Mouse (Mus musculus) urinary bladder, postnatal 4 days (tissue): ENCODE measurements around the gene Dcp1b.

Experiments used
- DNase-seq, 2 experiments: peaks; one replicate each; pipeline ENCODE4 v3.0.0; 2021 to 2022; ENCODE audit warnings: low spot score in 2 of 2

The Dcp1b gene

GRCm38 (mm10) chr6:119194601-119195000 lies 19.5 kb downstream of the Dcp1b start:
- DNase-seq = no peak

DNA sequence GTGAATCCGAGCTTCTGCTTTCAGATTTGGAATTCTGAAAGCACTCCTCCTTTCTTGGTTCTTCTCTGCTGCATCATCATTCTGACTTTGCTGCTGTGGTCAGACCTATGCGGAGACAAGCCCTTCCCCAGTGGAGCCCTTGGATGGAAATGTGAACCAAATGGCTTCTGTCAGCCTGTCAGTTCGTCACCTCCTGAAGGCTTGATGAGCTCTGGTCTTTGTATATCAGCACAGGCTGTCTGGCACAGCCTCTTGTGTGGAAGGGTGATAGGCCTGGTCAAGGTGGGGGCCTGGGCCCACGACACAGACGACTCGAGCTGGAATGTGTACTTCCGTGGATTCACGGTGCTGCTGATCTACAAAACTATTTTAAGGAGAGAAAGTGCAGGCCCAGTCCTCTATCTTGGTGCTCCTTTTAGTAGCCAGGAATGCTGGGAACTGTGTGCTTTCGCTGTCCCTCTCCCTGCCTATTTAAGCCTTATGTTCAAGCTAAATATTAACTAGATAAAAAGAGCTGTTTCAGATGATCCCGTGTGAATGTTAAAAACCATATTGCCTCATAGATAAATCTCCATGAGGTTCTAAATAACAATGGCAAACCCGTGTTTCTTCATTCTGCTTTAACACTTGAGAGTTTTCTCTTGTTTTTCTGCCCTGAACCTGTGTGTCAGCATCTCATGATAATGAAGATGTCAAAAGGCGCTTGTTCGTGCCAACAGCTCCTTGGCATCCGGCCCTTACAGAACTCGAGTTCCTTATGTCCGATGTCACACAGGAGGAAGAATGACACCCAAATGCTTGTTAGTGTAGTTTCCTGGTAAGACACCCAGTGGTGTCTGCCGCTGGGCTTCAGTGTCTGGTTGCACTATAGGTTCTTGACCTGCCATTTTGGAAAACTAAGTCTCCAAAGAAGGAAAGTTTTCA lies 21.6 kb downstream of the Dcp1b start, which contains the start of gene Cacna1c:
Cacna1c (minus strand) TSS at position 37 of the 924 bp plus-strand sequence.
- DNase-seq = peak in 1 of 2 experiments; percentile 31

DNA sequence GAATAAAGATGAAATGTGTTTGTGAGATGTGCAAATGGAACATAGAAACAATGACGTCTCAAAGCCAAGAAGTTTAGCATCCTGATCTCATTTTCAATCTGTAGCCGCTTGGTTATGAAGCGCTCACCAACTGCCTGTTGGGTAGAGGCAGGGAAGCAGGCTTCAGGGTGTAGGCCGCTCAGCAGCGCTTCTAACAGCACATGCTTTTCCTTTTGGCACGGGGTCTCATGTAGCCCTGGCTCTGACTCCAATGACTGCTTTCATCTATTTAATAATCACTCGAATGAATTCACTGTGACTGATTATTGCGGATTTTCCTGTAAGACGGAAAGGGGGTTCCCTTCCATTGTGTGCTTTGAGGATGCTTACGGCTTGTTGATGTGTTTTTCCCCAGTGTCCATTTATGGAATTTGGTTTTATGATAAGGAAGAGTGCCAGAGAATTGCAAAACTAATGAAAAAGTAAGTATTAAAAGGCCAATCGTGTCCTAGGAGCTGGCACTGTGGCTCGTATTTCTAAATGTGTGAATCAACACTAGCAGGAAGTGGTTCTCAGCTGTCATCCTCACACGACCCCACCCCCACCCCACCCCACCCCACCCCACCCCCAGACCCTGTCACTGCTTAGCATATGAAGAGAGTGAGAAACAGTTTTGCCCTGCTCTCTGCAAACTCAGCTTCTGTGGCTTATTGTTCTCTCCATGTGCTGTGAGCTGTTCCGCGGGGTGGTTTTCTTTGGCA lies 23.7 kb downstream of the Dcp1b start:
- peak in 1 of 2 experiments; percentile 54 for DNase-seq

DNA sequence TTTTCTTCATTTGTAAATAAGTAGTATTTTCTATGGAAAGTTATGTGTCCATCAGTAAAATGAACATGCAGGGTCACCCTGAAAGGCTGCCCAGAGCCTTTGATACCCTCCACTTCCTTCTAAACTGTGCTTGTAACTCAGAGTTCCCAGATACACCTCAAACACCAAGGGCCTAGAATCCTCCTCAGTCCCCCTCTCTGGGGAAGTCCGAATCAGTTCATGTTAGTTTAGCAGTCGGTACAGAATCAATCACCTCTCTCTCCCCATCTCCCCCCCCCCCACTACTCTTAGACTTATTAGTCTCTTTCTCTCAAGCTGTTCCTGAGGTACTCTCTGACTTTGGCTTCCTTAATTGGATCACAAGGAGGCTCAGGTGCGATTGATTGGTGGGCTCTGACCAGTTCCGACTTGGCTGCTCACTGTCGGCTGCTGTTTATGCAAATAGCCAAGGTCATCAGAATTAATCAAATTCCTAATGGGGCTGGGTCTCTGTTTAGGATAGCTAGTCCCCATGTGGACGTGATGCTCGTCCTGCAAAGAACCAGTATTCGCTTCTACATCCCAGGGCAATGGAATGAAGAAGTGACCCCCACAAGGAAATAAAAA lies 24.3 kb downstream of the Dcp1b start:
- DNase-seq = no peak

- DNase-seq = no peak
Measured at GRCm38 (mm10) chr6:119200362-119200761, 25.3 kb downstream of the Dcp1b start.

- peak in 1 of 2 experiments; percentile 34 for DNase-seq
Measured at GRCm38 (mm10) chr6:119201575-119201974, 26.5 kb downstream of the Dcp1b start.

GRCm38 (mm10) chr6:119204286-119204685 lies 29.2 kb downstream of the Dcp1b start:
- no peak for DNase-seq

- peak in 1 of 2 experiments; percentile 52 for DNase-seq
Measured at GRCm38 (mm10) chr6:119204915-119205314, 29.9 kb downstream of the Dcp1b start.

DNA sequence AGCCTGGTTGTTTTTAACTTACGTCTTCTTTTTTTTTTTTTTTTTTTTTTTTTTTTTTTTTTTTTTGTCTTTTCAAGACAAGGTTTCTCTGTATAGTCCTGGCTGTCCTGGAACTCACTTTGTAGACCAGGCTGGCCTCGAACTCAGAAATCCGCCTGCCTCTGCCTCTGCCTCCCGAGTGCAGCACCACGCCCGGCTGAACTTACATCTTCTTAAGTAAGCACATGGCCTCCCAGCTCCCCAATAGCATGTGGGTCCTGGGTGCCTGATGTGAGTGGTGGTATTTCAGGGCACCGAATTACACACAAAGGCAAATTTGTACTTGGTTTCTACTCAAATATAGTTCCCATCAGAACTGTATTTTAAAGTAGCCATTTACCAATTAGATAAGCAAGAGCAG lies 31.0 kb downstream of the Dcp1b start:
- DNase-seq = peak in 1 of 2 experiments; percentile 50

GRCm38 (mm10) chr6:119213375-119213774 lies 38.3 kb downstream of the Dcp1b start:
- no peak for DNase-seq

- no peak for DNase-seq
Measured at GRCm38 (mm10) chr6:119214190-119214589, 39.1 kb downstream of the Dcp1b start.

DNA sequence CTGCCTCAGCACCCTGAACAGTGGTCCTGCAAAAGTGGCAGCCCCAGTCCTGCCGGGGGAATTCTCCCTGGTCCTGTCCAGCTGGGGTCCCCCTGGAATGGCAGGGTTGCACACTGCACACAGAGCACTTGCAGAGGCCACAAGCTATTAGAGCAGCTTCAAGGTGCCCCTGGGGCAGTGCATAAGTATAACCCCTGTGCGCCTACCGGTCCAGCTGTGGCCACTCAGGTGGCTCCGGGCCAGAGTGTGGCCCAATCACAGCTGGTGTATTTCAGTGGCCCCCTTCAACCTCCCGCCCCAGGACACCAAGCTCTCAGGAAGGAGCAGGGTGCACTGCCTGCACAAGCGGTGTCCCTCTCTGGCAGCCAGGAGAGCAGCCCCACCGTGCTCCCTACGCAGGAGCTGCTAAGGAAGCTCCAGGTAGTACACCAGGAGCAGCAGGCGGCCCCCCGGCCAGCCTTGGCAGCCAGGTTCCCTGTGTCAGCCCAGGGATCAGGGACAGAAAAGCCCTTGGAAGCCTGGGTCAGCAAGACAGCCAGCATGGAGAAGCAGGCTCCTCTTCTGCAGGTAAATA lies 40.1 kb downstream of the Dcp1b start:
- DNase-seq = peak in 1 of 2 experiments; percentile 54

DNA sequence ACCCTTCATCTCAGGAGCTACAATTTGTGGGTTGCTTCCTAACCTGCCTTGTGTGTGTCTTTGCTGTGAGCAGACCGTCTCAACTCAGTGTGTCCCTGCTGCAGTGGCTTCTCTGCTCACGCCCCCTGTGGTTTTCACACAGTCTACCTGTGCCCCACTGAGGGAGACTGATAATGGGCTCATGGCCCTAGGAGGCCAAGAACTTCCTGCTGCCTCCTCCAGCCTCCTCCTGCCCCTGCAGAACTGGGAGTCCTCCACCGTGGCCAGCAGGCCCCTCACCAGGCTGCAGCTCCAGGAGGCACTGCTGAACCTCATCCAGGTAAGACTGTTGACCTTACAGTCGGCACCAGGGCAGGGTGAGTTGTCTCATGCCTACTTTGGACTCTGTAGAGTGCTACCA lies 42.6 kb downstream of the Dcp1b start:
- peak in 1 of 2 experiments; percentile 52 for DNase-seq

GRCm38 (mm10) chr6:119218591-119218990 lies 43.5 kb downstream of the Dcp1b start:
- DNase-seq = peak in 1 of 2 experiments; percentile 52

DNA sequence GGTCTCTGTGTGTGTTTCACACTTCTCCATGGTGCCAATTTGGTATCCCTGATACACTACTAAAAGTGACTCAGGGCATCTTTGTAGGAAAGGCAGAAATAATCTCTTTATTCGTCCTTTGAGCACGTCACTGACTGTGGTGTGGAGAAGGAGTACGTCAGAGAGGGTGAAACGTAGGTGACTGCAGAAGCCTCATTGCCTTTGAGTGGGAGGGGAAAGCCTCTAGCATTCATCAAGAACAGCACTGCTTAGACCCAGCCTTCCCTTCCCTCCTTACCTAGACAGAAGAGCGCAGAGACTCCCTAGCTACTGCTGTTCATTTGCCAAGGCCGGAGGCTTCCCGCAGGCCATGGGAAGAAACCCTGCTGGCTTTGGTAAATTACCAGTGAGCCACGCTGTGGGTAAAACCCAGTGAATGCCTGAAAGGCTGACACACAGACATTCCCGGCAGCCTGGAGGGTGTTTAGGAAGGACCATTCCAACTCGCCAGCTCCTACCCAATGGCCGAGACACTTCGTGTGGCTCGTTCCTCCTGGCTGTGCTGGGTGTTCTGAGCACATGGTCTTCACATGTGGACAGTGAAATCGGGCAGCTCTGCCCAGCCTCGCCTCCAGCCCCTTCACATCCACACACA lies 44.3 kb downstream of the Dcp1b start:
- peak in 1 of 2 experiments; percentile 56 for DNase-seq

GRCm38 (mm10) chr6:119220297-119220696 lies 45.2 kb downstream of the Dcp1b start:
- peak in 1 of 2 experiments; percentile 60 for DNase-seq

DNA sequence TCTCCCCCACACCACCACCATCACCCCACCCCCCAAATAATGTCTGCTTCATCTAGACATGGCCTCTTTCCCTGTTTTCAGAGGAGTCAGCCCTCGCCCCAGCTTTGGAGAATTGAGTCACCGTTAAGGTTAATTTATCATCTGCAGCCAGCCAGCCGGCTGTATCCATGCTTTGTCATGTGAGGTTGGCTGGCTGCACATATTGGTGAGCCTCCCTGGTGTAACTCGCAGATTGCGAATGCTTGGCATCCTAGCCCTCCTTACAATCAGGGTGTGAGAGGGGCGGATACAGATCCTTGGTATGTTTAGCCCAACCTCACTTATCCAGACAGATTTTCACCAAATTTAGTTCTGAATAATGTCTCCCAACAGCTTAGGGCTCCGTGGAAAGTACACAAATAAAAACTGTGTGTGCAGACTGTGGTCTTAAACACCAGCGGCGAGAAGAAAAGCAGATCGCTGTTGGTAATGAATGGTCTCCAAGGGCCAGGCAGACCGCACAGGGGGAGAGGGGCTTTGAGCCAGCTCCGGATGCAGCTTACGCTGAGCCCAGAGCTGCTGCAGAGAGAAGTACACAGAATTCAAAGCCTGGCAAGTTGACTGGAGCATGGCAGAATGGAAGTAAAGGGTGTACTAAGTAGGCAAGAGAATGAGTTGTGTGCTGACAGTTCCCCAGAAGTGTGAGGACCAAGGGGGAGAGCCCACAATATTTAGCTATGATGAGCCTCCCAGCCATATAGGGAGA lies 49.6 kb downstream of the Dcp1b start:
- DNase-seq = peak in 1 of 2 experiments; percentile 38

- DNase-seq = no peak
Measured at GRCm38 (mm10) chr6:119225226-119225625, 50.2 kb downstream of the Dcp1b start.

DNA sequence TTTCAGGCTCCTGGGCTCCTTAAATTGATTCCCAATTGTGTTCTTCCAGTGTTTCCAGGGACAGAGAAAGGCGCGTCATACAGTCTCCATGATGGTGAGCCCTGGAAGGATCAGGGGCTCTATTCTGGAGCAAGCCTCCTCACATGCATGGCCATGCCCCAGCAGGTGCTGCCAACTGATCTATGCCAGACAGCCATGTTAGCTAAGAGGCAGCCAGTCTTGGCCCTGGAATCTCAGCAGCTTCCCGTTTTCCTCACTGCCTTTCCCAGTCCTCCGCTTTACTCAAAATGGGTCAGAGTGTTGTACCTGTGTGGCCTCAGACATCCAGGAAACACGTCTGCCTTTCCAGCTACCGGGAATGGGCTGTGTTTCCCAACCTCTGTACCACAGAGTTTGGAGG lies 50.7 kb downstream of the Dcp1b start:
- no peak for DNase-seq

- DNase-seq = no peak
Measured at GRCm38 (mm10) chr6:119227001-119227400, 51.9 kb downstream of the Dcp1b start.
